Mouse (Mus musculus) heart, embryonic 13.5 days (tissue): ENCODE results near the gene Parg. TPM values are rescaled to one million over a fixed set of nuclear protein-coding genes. Genes with fewer than 3 reads are reported as not detected.

Source experiments
- ATAC-seq: fragments of 200-750 bp; cut with Nextera tagmentation; 2 replicates; pipeline ENCODE4 v1.8.0; 2017; ENCODE audit warnings: moderate TSS enrichment; ENCODE audit not compliant: insufficient number of reproducible peaks, low FRiP score, low TSS enrichment; ENCODE audit errors: extremely low read depth
- H3K27ac ChIP-seq: fragments of 300-500 bp; sonication (generic); replicated peaks from 2 replicates; pipeline ENCODE4 v1.5.1; 2015; ENCODE audit warnings: moderate library complexity, mild to moderate bottlenecking, inconsistent platforms
- H3K27me3 ChIP-seq: fragments of 300-500 bp; sonication (generic); replicated peaks from 2 replicates; pipeline ENCODE4 v1.6.1; 2015; ENCODE audit warnings: mild to moderate bottlenecking, inconsistent platforms
- H3K36me3 ChIP-seq: fragments of 300-500 bp; sonication (generic); 2 replicates; pipeline ENCODE4 v1.6.1; 2015; ENCODE audit warnings: mild to moderate bottlenecking, inconsistent platforms
- H3K4me1 ChIP-seq: fragments of 300-500 bp; sonication (generic); 2 replicates; pipeline ENCODE4 v1.6.1; 2015; ENCODE audit warnings: inconsistent platforms
- H3K4me2 ChIP-seq: fragments of 300-500 bp; sonication (generic); 2 replicates; pipeline ENCODE4 v1.6.1; 2015; ENCODE audit warnings: inconsistent platforms, mild to moderate bottlenecking, moderate library complexity
- H3K4me3 ChIP-seq: fragments of 300-500 bp; sonication (generic); 2 replicates; pipeline ENCODE4 v1.5.1; 2015; ENCODE audit warnings: moderate library complexity, mild to moderate bottlenecking, inconsistent platforms
- H3K9ac ChIP-seq: fragments of 300-500 bp; sonication (generic); 2 replicates; pipeline ENCODE4 v1.6.1; 2015; ENCODE audit warnings: inconsistent platforms, mild to moderate bottlenecking, moderate library complexity
- H3K9me3 ChIP-seq: fragments of 300-500 bp; sonication (generic); 2 replicates; pipeline ENCODE4 v1.6.1; 2016; ENCODE audit warnings: inconsistent platforms
- WGBS: fragments of 180-500 bp; shearing (Covaris S2); methylation state at CpG from one replicate; pipeline ENCODE4 v1.1.7; 2015; ENCODE audit warnings: mixed read lengths; 5-methylcytosine and 5-hydroxymethylcytosine counted together
- polyA plus RNA-seq: library from polyadenylated mRNA; unstranded; fragments of >200 nt; fragmentation: Nextera tagmentation; extraction: Ambion mirVana; gene quantifications from 2 replicates; pipeline ENCODE4 v1.2.1, GENCODE M21; 2015

Parg gene
- polyA plus RNA-seq, 1 experiment from 2014 or later = 22.3 TPM

DNA sequence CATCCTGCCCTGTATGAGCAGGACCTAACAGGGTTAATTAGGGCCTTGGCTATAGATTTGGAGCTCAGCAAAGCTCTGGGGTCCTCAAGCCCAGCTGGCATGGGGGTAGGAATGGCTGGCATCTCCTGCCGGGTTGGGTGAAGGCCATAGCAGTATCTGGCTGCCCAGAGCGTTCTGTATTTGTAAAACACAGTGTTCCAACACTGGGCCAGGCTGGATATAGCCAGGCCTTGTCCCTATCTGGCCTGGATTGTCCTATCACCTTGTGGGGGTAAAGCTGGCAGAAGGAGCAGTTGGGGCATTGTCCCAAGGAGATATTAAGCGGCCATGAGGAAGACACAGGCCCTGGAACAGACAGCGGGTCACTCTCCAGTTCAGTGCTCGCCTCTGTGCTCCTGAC lies 121.5 kb downstream of the Parg start:
- no peak overlapping the region for H3K4me3 ChIP-seq
- no peak overlapping the region for H3K4me2 ChIP-seq
- no peak overlapping the region for H3K9ac ChIP-seq
- H3K27me3 ChIP-seq = no peaks in the 10 kb centered on the region; the same call in 1 of the 2 replicates
- H3K27ac ChIP-seq = no peak overlapping the region
- H3K9me3 ChIP-seq = no peaks in the 10 kb centered on the region
- no peak for ATAC-seq
- no peaks in the 10 kb centered on the region for H3K36me3 ChIP-seq
- WGBS = 77% methylated on average over 5 of the region's 5 CpGs
- peaks cover 8% of the 10 kb centered on the region; the same call in 1 of the 2 replicates for H3K4me1 ChIP-seq

DNA sequence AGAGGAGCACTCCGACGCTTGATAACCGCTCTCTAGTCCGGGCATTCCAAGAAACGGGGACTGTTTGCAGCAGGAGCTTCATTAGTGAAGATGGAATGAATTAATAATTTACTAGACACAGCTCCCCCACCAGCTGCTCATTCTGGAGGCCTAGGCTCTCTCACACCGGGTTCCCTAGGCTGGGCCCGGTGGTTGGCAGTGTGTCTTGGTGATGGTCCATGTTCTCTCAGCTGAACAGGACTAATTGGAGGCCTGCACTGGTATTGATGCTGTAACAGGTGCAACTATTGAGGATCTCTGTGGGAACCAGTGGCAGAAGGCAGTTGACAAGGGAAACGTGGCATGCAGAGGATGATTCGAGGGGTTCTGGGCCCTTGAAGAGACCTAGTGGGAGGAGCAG lies 125.6 kb downstream of the Parg start:
- Histone ChIP-seq H3K9ac (no peak overlapping the region), H3K36me3 (0 out of 2 replicates have a peak, but pooled peaks cover 6% of the 10 kb centered on the region), H3K27me3 (no peaks in the 10 kb centered on the region; the same call in 1 of the 2 replicates), H3K4me1 (peaks cover 2% of the 10 kb centered on the region; the same call in 1 of the 2 replicates), H3K27ac (no peak overlapping the region), H3K4me2 (no peak overlapping the region), H3K4me3 (no peak overlapping the region), H3K9me3 (no peaks in the 10 kb centered on the region)
- WGBS = 88% methylated on average over 9 of the region's 9 CpGs
- no peak for ATAC-seq

- Histone ChIP-seq H3K27ac (no peak overlapping the region), H3K9ac (no peak overlapping the region), H3K36me3 (peaks cover 24% of the 10 kb centered on the region), H3K27me3 (no peaks in the 10 kb centered on the region), H3K4me2 (no peak overlapping the region), H3K4me3 (no peak overlapping the region), H3K9me3 (no peaks in the 10 kb centered on the region), H3K4me1 (no peaks in the 10 kb centered on the region)
- WGBS = 84% methylated on average over 20 of the region's 20 CpGs
- no peak for ATAC-seq
Observed at GRCm38 (mm10) chr14:32332515-32333445, 131.0 kb downstream of the Parg start.

GRCm38 (mm10) chr14:32336021-32336420 lies 134.3 kb downstream of the Parg start:
- Histone ChIP-seq H3K4me3 (no peak overlapping the region), H3K27ac (no peak overlapping the region), H3K27me3 (no peaks in the 10 kb centered on the region), H3K4me2 (no peak overlapping the region), H3K4me1 (no peaks in the 10 kb centered on the region), H3K36me3 (peaks cover 56% of the 10 kb centered on the region), H3K9ac (no peak overlapping the region), H3K9me3 (no peaks in the 10 kb centered on the region)
- WGBS = 72% methylated on average over 6 of the region's 6 CpGs
- no peak for ATAC-seq

GRCm38 (mm10) chr14:32336547-32336946 lies 134.8 kb downstream of the Parg start:
- no peak overlapping the region for H3K4me2 ChIP-seq
- no peaks in the 10 kb centered on the region for H3K4me1 ChIP-seq
- peaks cover 61% of the 10 kb centered on the region for H3K36me3 ChIP-seq
- no peaks in the 10 kb centered on the region for H3K27me3 ChIP-seq
- whole genome bisulfite sequencing = 69% methylated on average over 11 of the region's 11 CpGs
- no peak overlapping the region for H3K4me3 ChIP-seq
- H3K27ac ChIP-seq = no peak overlapping the region
- no peak for ATAC-seq
- H3K9ac ChIP-seq = no peak overlapping the region
- no peaks in the 10 kb centered on the region for H3K9me3 ChIP-seq

- no peak overlapping the region for H3K4me3 ChIP-seq
- H3K9me3 ChIP-seq = no peaks in the 10 kb centered on the region
- no peak overlapping the region for H3K4me2 ChIP-seq
- H3K4me1 ChIP-seq = no peaks in the 10 kb centered on the region
- H3K36me3 ChIP-seq = peaks cover 72% of the 10 kb centered on the region
- 84% methylated on average over 7 of the region's 7 CpGs for WGBS
- H3K9ac ChIP-seq = no peak overlapping the region
- H3K27me3 ChIP-seq = no peaks in the 10 kb centered on the region
- H3K27ac ChIP-seq = no peak overlapping the region
- ATAC-seq = no peak
Observed at GRCm38 (mm10) chr14:32341823-32342222, 140.1 kb downstream of the Parg start.

- no peaks in the 10 kb centered on the region for H3K4me1 ChIP-seq
- no peaks in the 10 kb centered on the region for H3K9me3 ChIP-seq
- no peak overlapping the region for H3K9ac ChIP-seq
- H3K36me3 ChIP-seq = peaks cover 55% of the 10 kb centered on the region
- H3K27ac ChIP-seq = no peak overlapping the region
- ATAC-seq = no peak
- WGBS = 86% methylated on average over 7 of the region's 7 CpGs
- no peaks in the 10 kb centered on the region for H3K27me3 ChIP-seq
- H3K4me2 ChIP-seq = no peak overlapping the region
- no peak overlapping the region for H3K4me3 ChIP-seq
Observed at GRCm38 (mm10) chr14:32344176-32344575, 142.4 kb downstream of the Parg start.

- no peaks in the 10 kb centered on the region for H3K27me3 ChIP-seq
- H3K36me3 ChIP-seq = peaks cover 50% of the 10 kb centered on the region
- no peak overlapping the region for H3K9ac ChIP-seq
- ATAC-seq = no peak
- no peak overlapping the region for H3K4me2 ChIP-seq
- H3K9me3 ChIP-seq = no peaks in the 10 kb centered on the region
- 77% methylated on average over 9 of the region's 10 CpGs for WGBS
- H3K27ac ChIP-seq = no peak overlapping the region
- H3K4me3 ChIP-seq = no peak overlapping the region
- H3K4me1 ChIP-seq = no peaks in the 10 kb centered on the region
Observed at GRCm38 (mm10) chr14:32344694-32345093, 142.9 kb downstream of the Parg start.

Other genes with a start within 250 kb of the Parg start
- gene Galnt15, start 173.0 kb upstream of the Parg start, polyA plus RNA-seq = 0.23 and 0.24 TPM in 2 replicates
- gene Oxnad1, start 116.6 kb upstream of the Parg start, polyA plus RNA-seq = 31.9 and 38.8 TPM in 2 replicates
- gene Dph3, start 116.2 kb upstream of the Parg start, polyA plus RNA-seq = 76.6 and 96.8 TPM in 2 replicates
- not detected in 2 replicates for gene Msmb, start 59.9 kb upstream of the Parg start, polyA plus RNA-seq
- gene Ncoa4, start 42.1 kb upstream of the Parg start, polyA plus RNA-seq = 117 and 141 TPM in 2 replicates
- gene Timm23, start 51 bp upstream of the Parg start, polyA plus RNA-seq = 289 and 312 TPM in 2 replicates
- gene Ogdhl, start 120.1 kb downstream of the Parg start, polyA plus RNA-seq = 14.6 and 16.1 TPM in 2 replicates
- gene 1700024G13Rik, start 186.4 kb downstream of the Parg start, polyA plus RNA-seq = not detected in 2 replicates